Mouse (Mus musculus): ENCODE results near the gene Klhl22.
"Not testable (repeated sequence)": the region's sequence is repeated elsewhere in the genome, so short reads cannot be mapped to it uniquely, and the experiment has no call there.

Klhl22 gene

DNA sequence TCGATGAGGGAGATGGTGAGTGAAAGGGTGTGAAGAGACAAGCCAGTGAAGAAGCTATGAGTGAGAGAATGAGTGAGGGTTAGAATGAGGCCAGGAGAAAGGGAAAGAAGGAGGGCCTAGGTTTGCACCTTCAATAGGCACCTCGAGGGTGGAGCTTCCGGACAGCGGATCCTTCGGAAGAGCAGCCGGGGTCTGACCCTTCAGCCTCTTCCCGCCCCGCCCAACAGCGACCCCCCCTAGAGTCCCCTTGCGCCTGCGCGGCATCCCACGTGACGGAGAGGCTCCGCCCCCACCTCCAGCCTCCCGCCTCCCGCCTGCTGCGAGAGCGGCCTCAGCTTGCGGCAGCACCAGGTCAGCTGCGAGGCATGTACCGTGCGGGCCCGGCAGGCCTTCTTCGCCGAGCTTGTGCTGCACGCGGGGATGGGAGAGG, at the start of gene Klhl22:
Klhl22 (plus strand) TSS at position 275 of the 430 bp plus-strand sequence.
- in situ Hi-C loops (cut with MboI, MseI) = no loop called here

DNA sequence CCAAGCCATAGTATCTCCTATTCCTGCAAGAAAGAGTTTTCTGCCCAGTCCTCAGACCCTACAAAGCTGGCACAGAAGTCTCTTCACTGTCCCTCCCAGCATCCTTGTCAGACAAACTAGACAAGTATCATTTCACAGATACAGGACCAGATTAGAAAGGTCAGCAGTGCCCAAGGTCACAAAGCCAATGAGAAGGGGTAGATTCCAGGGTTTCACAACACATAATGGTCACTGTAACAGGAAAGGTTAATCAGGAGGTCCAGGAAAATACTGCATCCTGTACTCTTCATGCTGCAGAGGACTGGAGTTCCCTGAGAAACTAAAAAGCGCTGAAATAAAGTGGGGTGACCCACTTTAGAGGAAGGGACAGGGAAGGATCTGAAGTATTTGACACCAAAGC, 41.6 kb upstream of the Klhl22 start:
- in situ Hi-C loops (cut with MboI, MseI) = no loop called here

DNA sequence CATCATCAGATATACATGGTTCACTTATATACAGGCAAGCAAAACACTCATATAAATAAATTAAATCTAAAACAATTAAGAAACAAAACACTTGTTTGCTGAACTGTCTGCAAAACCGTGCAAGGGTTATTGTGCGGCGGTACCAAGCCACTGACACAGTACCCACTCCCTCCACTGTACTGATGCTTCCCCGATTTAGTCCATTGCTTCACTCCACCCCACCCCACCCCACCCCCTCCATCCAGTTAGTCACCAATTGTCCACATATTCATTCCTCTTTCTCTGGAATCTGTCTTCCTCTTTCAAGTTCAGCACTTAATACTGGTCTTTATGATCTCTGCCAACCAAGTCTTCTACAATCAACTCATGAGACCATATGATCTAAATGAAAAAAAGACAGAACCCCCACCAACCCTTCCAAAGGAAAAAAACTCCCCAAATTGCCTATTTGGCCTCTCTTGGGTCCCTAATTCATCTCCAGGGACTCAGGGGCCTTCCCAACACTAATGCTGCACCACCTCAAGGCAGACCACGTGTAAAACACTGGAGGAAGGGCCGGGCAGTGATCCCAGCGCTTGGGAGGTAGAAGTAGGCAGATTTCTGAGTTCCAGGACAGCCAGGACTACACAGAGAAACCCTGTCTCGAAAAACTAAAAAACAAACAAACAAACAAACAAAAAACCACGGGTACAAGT, 38.2 kb upstream of the Klhl22 start:
- in situ Hi-C loops (cut with MboI, MseI) = no loop called here

DNA sequence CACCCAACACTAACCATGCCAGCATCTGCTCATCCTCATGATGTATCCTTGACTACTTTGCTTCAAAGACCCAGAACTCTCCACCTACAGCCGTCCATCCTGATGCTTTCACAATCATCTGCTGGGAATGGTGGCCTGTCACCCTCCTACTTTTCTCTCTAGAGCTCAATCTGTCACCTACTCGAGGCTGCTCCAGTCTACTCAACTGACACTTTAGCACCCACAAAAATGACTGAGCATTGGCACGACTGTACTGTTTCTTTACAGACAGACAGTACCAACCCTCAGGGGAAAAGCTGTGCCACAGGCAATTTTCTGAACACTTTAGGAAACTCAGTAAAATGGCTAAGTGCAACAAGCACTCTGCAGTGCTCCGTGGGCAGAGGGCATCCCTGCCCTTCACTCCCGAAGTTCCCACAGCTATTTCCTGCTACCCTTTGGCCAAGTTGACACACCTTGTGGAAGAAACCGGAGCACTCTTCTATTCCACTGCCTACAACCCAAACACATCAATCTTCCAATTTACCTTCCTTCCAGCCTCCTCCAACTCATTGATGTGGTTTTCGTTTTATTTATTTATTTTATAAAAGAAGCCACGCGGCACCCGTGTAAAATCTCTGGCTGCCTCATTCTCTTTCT, 37.5 kb upstream of the Klhl22 start:
- in situ Hi-C loops (cut with MboI, MseI) = no loop called here

DNA sequence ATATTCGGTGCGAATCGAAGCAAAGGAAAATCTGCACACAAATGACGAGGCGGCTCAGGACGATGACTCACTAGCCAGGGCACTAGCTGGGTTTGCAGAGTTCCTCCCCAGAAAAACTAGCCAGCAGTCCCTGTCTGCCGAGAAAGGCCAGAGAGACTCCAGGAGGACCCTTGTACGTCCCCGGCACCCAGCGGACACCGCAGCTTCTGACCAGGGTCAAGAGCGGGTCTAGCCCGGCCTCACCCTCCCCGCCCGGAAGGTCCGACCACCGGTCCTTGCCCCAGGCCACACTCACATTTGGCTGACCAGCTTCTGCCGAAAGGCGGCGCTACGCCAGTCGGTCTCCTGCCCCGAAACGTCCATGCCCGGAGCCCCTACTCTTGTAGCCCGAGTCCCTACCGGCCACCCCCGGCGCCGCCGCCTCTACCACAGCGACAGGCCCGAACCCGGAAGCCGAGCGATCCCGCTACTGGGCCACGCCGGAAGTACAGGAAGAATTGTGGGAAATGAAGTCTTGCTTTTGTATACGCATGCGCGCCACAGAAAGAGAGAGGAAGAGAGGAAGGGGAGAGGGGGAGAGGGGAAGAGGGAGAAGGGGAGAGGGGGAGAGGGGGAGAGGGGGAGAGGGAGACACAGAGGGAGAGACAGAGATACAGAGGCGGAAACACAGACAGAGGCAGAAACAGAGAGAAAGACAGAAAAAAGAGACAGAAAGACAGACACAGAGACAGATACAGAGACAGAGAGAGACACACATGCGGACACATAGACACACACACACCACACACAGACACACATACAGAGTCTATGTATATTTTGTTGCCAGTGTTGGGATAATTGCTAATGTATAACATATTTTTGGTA, 36.7 kb upstream of the Klhl22 start:
- in situ Hi-C loops (cut with MboI, MseI) = no loop called here

DNA sequence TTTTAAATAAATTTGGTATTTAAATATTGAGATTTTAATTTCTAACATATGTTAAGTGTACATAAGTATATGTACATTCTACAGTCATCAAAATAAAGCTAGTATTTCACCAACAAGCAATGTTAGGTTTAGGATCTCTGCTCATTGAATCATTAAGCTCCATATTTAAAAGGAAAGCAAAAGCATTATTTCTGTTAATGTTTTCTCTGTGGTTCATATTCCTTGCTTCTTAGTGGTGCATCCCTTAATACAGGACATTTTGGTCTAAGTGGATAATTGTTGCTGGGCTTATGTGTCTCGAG, 36.1 kb upstream of the Klhl22 start:
- in situ Hi-C loops (cut with MboI, MseI) = no loop called here

DNA sequence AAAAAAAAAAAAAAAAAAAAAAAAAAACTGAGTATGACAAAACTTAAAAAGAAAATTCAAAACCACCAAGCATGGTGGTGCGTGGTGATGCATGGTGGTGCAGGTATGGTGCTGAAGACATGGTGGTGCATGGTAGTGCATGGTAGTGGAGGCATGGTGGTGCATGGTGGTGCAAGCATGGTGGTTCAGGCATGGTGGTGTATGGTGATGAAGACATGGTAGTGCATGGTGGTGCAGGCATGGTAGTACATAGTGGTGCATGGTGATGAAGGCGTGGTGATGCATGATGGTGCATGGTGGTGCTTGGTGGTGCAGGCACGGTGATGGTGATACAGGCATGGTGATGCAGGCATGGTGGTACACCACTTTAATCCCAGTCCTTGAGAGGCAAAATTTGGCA, 35.0 kb upstream of the Klhl22 start:
- in situ Hi-C loops (cut with MboI, MseI) = no loop called here

DNA sequence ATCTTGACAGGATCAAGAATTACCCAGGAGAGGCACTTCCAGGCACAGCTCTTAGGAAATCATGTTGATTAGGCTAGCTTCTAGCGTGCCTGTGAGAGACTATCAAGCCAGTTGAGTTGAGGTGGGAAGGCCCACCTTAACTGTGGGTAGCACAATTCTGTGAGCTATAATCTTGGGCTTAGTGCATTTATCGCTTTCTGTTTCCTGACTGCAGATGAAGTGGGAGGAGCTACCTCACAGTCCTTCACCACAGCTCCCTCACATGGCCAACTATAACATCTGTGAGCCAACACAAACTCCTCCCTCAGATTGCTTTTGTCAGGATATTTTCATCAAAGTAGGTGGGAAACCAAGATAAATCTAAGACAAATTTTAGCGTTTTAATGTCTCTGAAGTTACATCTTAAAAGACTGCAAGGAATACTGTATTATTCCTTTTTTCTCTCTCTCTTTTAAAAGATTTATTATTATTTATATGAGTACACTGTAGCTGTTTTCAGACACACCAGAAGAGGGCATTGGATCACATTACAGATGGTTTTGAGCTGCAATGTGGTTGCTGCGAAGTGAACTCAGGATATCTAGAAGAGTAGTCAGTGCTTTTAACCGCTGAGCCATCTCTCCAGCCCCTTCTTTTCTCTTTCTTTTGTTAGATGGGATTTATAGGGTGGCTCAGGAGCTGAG, 32.1 kb upstream of the Klhl22 start:
- in situ Hi-C loops (cut with MboI, MseI) = no loop called here

DNA sequence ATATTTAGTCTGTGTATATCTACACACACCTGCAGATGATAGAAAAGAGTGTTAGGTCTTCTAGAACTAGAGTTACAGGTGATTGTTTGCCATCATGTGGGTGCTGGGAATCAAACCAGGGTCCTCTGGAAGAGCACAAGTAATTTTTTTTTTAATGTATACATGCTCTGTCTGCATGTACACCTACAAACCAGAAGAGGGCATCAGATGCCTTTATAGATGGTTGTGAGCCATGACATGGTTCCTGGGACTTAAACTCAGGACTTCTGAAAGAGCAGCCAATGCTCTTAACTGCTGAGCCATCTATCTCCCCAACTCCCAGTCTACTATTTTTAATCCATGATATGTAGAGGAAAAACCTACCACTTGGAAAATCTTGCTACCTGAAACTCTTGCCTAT, 29.4 kb upstream of the Klhl22 start:
- in situ Hi-C loops (cut with MboI, MseI) = no loop called here

DNA sequence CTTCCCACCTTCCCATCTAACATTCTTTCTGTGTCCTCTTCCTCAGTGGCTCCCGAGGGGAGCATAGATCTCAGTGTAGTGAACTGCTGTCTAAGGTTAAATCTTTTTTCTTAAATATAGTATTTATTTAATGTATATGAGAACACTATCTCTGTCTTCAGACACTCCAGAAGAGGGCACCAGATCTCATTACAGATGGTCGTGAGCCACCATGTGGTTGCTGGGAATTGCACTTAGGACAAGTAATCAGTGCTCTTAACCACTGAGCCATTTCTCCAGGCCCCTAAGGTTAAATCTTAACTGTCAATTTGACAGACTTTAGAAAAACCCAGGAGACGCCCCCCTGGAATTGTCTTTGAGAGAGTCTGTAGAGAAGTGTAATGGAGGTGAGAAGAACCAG, 27.4 kb upstream of the Klhl22 start:
- in situ Hi-C loops (cut with MboI, MseI) = no loop called here

DNA sequence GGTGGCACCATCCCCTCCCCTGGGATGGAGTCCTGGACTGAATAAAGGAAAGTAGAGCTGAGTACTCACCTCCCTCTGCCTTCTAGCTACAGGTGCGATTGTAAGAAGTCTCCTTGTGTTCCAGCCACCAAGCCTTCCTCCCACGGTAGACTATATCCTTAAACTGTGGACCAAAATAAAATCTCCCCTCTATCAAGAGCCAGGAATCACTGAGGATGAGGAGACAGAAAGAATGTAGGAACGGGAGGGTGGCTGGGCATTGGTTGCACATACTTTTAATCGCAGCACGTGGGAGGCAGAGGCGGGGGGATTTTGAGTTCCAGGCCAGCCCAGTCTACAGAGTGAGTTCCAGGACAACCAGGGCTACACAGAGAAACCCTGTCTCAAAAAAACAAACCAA, 27.0 kb upstream of the Klhl22 start:
- in situ Hi-C loops (cut with MboI, MseI) = no loop called here

DNA sequence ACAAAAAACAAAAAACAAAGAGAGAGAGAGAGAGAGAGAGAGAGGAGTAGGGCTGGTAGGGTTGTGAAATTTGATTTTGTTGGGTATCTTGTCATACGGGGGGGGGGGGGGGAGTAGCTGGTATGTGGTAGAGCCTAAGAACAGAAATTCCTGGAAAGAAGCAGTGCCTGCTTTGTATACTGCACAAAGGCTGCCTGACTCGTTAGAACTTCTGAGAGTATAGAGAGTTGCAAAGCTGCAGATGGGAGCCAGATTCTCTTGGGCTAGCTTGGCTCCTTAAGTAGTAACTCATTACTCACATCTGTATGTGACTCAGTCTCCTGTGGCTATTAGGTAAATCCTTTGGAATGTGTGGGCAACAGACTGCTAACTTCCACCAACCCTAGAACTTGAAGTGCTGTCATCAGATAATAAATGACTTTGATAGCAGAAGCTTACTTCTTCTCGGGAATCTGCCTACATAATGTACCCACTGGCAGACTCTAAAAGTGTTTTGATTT, 26.5 kb upstream of the Klhl22 start, which contains the start of gene Med15:
Med15 (minus strand) TSS at position 51 of the 500 bp plus-strand sequence.
- in situ Hi-C loops (cut with MboI, MseI) = no loop called here

DNA sequence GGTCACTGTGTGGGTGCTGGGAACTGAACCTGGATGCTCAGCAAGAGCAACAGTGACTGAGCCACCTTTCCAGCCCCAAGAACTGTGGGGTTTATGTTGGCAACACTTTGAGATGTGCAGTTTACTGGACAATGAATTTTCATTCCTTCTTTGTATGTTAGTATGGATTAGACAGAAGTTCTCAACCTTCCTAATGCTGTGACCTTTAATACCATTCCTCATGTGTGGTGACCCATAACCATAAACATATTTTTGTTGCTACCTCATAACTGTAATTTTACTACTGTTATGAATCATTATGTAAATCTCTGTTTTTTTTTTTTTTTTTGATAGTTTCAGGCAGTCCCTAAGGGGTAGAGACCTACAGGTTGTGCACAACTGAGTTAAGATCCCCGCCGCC, 25.8 kb upstream of the Klhl22 start:
- in situ Hi-C loops (cut with MboI, MseI) = no loop called here

DNA sequence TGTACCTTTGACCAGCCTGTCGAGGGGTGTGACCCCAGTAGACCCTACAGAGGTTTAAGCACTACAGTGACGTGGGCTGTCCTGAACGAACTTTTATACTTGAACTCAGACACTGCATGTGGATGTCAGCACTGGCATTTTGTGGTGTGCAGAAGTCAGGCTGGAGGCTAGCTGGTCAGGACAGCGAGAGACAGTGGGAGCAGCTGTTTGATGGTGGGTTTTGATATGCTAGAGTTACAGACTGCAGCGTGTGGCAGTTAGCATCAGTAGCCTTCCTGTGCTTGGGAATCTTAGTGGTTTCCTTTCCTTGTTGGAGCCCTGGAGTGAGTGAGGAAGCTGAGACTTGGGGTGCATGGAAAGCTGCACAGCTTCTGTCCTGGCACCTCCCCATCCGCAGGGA, 24.5 kb upstream of the Klhl22 start:
- in situ Hi-C loops (cut with MboI, MseI) = not testable (repeated sequence)

DNA sequence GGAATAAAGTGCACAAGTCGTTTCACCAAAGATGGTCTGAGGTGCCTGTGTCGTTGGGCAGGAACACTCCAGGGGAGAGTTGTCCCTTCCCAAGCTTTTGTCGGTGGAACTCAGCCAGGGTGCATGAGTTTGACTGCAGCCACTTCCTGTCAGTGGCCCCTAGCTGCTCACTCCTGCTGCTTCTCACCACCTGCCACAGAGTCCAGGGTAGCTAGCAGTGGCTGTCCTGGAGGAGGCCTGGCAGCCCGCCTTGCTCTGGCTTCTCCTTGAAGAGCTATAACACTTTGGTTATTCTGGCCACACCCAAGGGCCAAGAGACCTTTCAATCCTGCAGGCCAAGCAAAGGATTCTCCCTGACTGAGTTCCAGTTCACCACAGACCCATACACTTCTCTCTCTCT, 23.3 kb upstream of the Klhl22 start:
- in situ Hi-C loops (cut with MboI, MseI) = no loop called here

DNA sequence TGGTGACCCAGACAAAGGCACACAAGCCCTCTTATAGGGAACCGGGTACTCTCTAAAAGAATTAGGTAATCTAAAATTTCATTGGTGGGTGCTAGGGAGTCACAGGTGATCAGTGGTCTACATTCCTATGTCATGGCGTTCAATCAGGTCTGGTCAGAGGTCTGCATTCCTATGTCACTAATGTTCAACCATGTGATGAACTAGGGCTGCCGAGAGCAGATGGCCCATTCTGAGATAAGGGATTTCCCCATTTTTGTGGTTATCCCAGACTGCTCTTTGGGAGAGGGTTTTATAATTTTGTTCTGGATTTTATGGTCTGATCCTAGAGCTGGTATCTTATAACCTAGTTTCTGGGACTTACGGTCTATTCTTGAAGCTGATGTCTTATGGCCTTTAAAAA, 19.3 kb upstream of the Klhl22 start:
- in situ Hi-C loops (cut with MboI, MseI) = loop anchor here (5.0 kb wide), 1 partner anchor 62 kb away; no protein-coding TSS in a partner anchor

DNA sequence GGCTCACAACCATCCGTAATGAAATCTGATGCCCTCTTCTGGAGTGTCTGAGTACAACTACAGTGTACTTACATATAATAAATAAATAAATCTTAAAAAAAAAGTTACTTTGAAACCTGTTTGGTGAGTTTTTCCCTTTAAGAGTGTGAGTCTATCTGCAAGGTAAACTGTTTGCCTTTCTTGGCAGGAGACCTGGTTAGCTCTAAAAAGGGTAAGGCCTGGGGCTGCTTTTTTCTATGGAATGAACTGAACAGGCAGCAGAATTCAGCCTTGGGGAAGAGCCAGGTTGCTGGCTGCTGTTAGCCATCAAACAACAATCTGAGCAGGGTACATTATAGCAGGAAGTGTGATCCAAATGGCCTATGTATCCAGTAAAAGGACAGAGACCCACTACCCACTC, 16.6 kb upstream of the Klhl22 start:
- in situ Hi-C loops (cut with MboI, MseI) = loop anchor here (5.0 kb wide), 1 partner anchor 59 kb away; no protein-coding TSS in a partner anchor

DNA sequence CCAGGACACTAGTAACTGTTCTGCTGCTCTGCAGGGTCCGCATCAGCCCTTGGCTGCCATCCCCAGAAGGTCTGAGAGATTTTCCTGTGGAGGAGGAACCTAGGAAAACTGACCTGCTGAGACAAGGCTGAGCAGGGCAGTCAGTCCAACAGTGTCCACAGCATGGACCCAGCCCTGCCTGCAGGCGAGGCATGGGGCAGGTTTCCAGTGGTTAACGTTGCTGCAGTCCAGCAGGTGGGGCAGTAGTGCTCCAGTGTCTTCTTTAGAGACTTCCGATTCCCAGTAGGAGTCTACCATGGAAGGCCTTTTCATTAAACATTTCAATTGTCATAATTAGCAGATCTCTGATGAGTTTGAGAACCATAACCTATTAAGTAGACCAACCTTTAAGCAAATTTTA, 16.1 kb upstream of the Klhl22 start:
- in situ Hi-C loops (cut with MboI, MseI) = loop anchor here (5.0 kb wide), 1 partner anchor 59 kb away; no protein-coding TSS in a partner anchor

DNA sequence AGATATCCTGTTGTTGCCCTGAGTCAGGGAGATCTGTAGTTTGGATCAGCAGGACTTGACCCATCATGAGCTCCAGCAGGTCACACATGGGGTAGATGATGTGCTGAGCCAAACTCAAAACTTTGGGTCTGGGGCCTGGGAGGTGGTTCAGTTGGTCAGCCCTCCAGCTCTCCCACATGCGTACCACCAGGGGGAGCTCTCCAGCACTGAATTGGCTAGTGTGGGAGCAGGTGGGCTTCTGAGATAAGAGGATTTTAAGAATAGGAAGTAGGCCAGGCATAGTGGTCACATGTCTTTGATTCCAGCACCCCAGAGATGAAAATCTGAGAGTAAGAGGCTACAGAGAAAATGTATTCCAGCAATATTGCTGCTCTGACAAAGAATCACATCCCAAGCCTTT, 14.9 kb upstream of the Klhl22 start:
- in situ Hi-C loops (cut with MboI, MseI) = loop anchor here (5.0 kb wide), 1 partner anchor 58 kb away; no protein-coding TSS in a partner anchor

DNA sequence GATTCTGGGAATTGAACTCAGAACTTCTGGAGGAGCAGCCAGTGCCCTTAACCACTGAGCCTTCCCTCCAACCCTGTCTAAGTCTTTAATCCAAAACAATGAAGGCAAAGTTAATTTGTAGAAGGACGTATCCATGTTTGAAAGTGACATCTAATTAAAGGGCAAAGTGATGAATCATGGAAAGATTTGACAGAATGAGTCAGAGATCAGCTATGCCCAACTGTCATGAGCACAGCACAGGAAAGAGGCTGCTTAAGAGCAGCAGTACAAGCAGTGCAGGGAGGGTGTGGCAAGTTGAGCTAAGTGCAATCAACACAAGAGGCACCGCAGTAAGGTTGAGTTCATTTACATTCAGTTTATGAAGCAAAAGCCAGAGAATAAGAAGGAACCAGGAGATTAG, 14.4 kb upstream of the Klhl22 start:
- in situ Hi-C loops (cut with MboI, MseI) = no loop called here

DNA sequence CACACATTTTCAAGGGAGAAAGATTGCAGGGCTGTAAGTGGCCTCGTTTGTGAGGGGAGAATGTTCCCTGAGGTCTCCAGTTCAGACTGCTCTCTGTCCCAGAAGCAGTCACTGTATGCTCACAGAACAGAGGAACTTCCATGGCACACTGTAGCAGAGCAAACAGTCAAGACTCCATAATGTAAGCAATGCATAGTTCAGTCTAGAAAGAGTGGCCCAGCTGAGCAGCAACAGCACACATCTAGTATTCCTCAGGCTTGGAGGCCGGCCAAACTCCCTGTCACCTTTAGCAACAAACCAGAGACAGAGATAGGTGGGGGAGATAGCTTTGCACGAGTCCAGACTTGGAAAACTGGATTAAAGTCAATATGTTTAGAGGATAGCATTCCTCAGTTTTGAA, 6.4 kb upstream of the Klhl22 start:
- in situ Hi-C loops (cut with MboI, MseI) = no loop called here

DNA sequence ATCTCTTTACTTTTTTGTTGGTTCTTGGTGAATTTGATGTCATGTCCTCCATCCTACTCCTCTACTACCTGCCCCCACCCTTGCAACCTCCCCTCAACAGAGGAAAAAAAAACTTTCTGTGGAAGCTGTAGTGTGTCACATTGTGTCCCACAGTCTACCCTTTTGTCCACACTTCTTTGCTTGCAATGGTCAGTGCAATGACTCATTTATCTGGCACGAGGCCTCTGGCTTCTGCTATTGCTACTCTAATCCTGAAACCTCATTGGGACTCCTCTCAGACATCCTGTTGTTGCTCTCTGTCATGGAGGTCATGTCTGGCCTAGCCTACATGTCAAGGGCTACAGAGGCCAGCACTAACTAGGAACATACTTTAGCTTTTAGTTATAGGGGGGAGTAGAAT, 5.7 kb upstream of the Klhl22 start:
- in situ Hi-C loops (cut with MboI, MseI) = no loop called here

Measured in T-helper 2 cell (primary cell).